Mouse (Mus musculus) left cerebral cortex, postnatal 36 days (tissue): ENCODE data around the gene Satb1. TPM values are rescaled to one million over a fixed set of nuclear protein-coding genes. Genes with fewer than 3 reads are reported as not detected.

Experiments used
- DNase-seq, 2 experiments: peaks; one replicate each; pipeline ENCODE4 v3.0.0; 2021 to 2022; ENCODE audit warnings: low spot score in 2 of 2, mixed read lengths in 1 of 2
- intact Hi-C: fragments of 180-260 bp; cut with DNase I; formaldehyde crosslinking; loops from one replicate; pipeline ENCODE4 v1.15.1; 2025
- total RNA-seq, 2 experiments: library from RNA; stranded (reverse); gene quantifications; 2 replicates each; pipeline ENCODE4 v1.2.3; 2021

Gene Satb1
- total RNA-seq, 2 experiments from 2014 or later = 112 to 150 TPM

GRCm38 (mm10) chr17:51695271-51695670, 137.8 kb downstream of the Satb1 start:
- intact Hi-C loops = no loop called here
- DNase-seq = no peak

GRCm38 (mm10) chr17:51690526-51690925, 142.6 kb downstream of the Satb1 start:
- DNase-seq = no peak
- intact Hi-C loops = no loop called here

GRCm38 (mm10) chr17:51687226-51687625, 145.9 kb downstream of the Satb1 start:
- intact Hi-C loops = no loop called here
- no peak for DNase-seq
